Mouse (Mus musculus) heart, adult 2 months (tissue): ENCODE data around the gene Srrm2.

Experiments
- EP300 ChIP-seq: fragments of 200-500 bp; IDR thresholded peaks from 2 replicates; pipeline ENCODE4 v1.6.1; 2011; ENCODE audit warnings: low read depth, low read length, control low read depth; ENCODE audit not compliant: insufficient read depth
- POLR2A ChIP-seq: fragments of 200-500 bp; IDR thresholded peaks from 2 replicates; pipeline ENCODE4 v1.6.1; 2011; ENCODE audit warnings: mild to moderate bottlenecking, low read depth, low read length, control low read depth; ENCODE audit not compliant: insufficient read depth

DNA sequence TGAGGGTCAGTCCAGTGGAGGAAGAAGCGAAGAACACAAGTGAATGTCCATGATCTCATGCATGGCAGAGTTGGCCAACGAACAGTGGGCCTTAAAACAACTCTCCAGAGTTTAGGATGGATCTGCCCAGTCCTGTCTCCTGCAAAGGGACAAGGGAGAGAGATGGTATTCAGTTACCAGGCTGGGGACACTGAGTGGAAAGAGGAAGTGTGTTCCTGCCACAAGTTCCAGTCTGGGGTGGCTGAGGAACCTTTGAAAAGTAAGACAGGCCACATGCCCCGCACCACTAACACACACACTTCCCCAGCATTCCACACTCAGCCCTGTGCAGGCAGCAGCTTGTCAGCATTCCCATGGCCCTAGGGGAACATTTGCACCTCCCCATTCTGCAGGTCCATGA lies 43.6 kb upstream of the Srrm2 start:
- no peak for TF ChIP-seq EP300
- TF ChIP-seq POLR2A: no peak
